Mouse (Mus musculus): ENCODE measurements around the gene Eif2ak4. TPM values are rescaled to one million over a fixed set of nuclear protein-coding genes. Genes with fewer than 3 reads are reported as not detected.
A peak's percentile ranks its signal among the peaks of the same experiment; 100 is the strongest.

Gene Eif2ak4
- 5.2 and 6.2 TPM in 2 replicates for polyA plus RNA-seq (2015; fragmentation: Nextera tagmentation; extraction: Ambion mirVana)

GRCm38 (mm10) chr2:118388341-118389335 lies at the start of gene Eif2ak4:
Gene Eif2ak4 (plus strand): TSS chr2:118388618.
- Histone ChIP-seq H3K36me3 (ENCODE audit: insufficient read depth, low read length) (no peaks in the 10 kb centered on the region), H3K9ac (replicated peaks; ENCODE audit: low read depth) (peak within 1 kb of the TSS; percentile 86), H3K4me2 (replicated peaks; ENCODE audit: low read depth, low read length) (peak within 1 kb of the TSS; percentile 78), H3K9me3 (ENCODE audit: low read length) (no peaks in the 10 kb centered on the region), H3K27ac (ENCODE audit: low read length) (peak within 1 kb of the TSS; percentile 94), H3K27me3 (replicated peaks; ENCODE audit: insufficient read depth, low read length) (no peaks in the 10 kb centered on the region), H3K4me1 (ENCODE audit: insufficient read depth, low read depth, low read length) (no peaks in the 10 kb centered on the region), H3K4me3 (ENCODE audit: low read depth, low read length) (peak within 1 kb of the TSS; percentile 82)
- under 1% methylated on average over 58 of the region's 61 CpGs for WGBS
- ATAC-seq: peak; percentile 96
- peak; percentile 27; the same call in 1 of the 2 replicates for TF ChIP-seq CTCF (IDR thresholded peaks at IDR 0.05)
- no peak for TF ChIP-seq EP300 (IDR thresholded peaks at IDR 0.05)
- DNase-seq (ENCODE audit: low spot score): peak; percentile 100

GRCm38 (mm10) chr2:118341295-118341694 lies 47.1 kb upstream of the Eif2ak4 start:
- H3K4me1 ChIP-seq (ENCODE audit: insufficient read depth, low read depth, low read length): no peaks in the 10 kb centered on the region
- H3K4me3 ChIP-seq (ENCODE audit: low read depth, low read length): no peak overlapping the region
- ATAC-seq (peak; percentile 67), DNase-seq (ENCODE audit: low spot score) (peak; percentile 61)
- no peaks in the 10 kb centered on the region for H3K9me3 ChIP-seq (ENCODE audit: low read length)
- no peak overlapping the region for H3K9ac ChIP-seq (replicated peaks; ENCODE audit: low read depth)
- TF ChIP-seq EP300 (IDR thresholded peaks at IDR 0.05): no peak
- no peak overlapping the region for H3K4me2 ChIP-seq (replicated peaks; ENCODE audit: low read depth, low read length)
- no peak overlapping the region for H3K27ac ChIP-seq (ENCODE audit: low read length)
- no peaks in the 10 kb centered on the region for H3K36me3 ChIP-seq (ENCODE audit: insufficient read depth, low read length)
- H3K27me3 ChIP-seq (replicated peaks; ENCODE audit: insufficient read depth, low read length): no peaks in the 10 kb centered on the region
- 53% methylated on average over 7 of the region's 7 CpGs for WGBS

- DNase-seq (ENCODE audit: low spot score) (no peak), ATAC-seq (no peak)
- Histone ChIP-seq H3K4me2 (replicated peaks; ENCODE audit: low read depth, low read length) (no peak overlapping the region), H3K9ac (replicated peaks; ENCODE audit: low read depth) (no peak overlapping the region), H3K27me3 (replicated peaks; ENCODE audit: insufficient read depth, low read length) (no peaks in the 10 kb centered on the region), H3K4me3 (ENCODE audit: low read depth, low read length) (no peak overlapping the region), H3K27ac (ENCODE audit: low read length) (no peak overlapping the region), H3K36me3 (ENCODE audit: insufficient read depth, low read length) (no peaks in the 10 kb centered on the region), H3K9me3 (ENCODE audit: low read length) (no peaks in the 10 kb centered on the region), H3K4me1 (ENCODE audit: insufficient read depth, low read depth, low read length) (no peaks in the 10 kb centered on the region)
- 56% methylated on average over 3 of the region's 3 CpGs for WGBS
- no peak for TF ChIP-seq CTCF (IDR thresholded peaks at IDR 0.05)
These were observed 44.5 kb upstream of the Eif2ak4 start for GRCm38 (mm10) chr2:118343897-118344296.

GRCm38 (mm10) chr2:118345535-118345934 lies 42.9 kb upstream of the Eif2ak4 start:
- Histone ChIP-seq H3K36me3 (ENCODE audit: insufficient read depth, low read length) (no peaks in the 10 kb centered on the region), H3K4me2 (replicated peaks; ENCODE audit: low read depth, low read length) (no peak overlapping the region), H3K9me3 (ENCODE audit: low read length) (no peaks in the 10 kb centered on the region), H3K4me3 (ENCODE audit: low read depth, low read length) (no peak overlapping the region), H3K27ac (ENCODE audit: low read length) (no peak overlapping the region), H3K9ac (replicated peaks; ENCODE audit: low read depth) (no peak overlapping the region), H3K4me1 (ENCODE audit: insufficient read depth, low read depth, low read length) (no peaks in the 10 kb centered on the region), H3K27me3 (replicated peaks; ENCODE audit: insufficient read depth, low read length) (no peaks in the 10 kb centered on the region)
- no peak for ATAC-seq
- no peak for DNase-seq (ENCODE audit: low spot score)
- TF ChIP-seq CTCF (IDR thresholded peaks at IDR 0.05) (no peak), EP300 (IDR thresholded peaks at IDR 0.05) (no peak)
- WGBS: 73% methylated on average over 1 of the region's 1 CpGs

- Histone ChIP-seq H3K4me3 (ENCODE audit: low read depth, low read length) (no peak overlapping the region), H3K4me1 (ENCODE audit: insufficient read depth, low read depth, low read length) (no peaks in the 10 kb centered on the region), H3K27ac (ENCODE audit: low read length) (no peak overlapping the region), H3K9ac (replicated peaks; ENCODE audit: low read depth) (no peak overlapping the region), H3K36me3 (ENCODE audit: insufficient read depth, low read length) (no peaks in the 10 kb centered on the region), H3K27me3 (replicated peaks; ENCODE audit: insufficient read depth, low read length) (no peaks in the 10 kb centered on the region), H3K9me3 (ENCODE audit: low read length) (no peaks in the 10 kb centered on the region), H3K4me2 (replicated peaks; ENCODE audit: low read depth, low read length) (no peak overlapping the region)
- DNase-seq (ENCODE audit: low spot score) (no peak), ATAC-seq (no peak)
- WGBS: 43% methylated on average over 4 of the region's 4 CpGs
- TF ChIP-seq EP300 (IDR thresholded peaks at IDR 0.05): no peak
- no peak for TF ChIP-seq CTCF (IDR thresholded peaks at IDR 0.05)
These were observed 34.9 kb upstream of the Eif2ak4 start for GRCm38 (mm10) chr2:118353498-118353897.

- H3K36me3 ChIP-seq (ENCODE audit: insufficient read depth, low read length): no peaks in the 10 kb centered on the region
- ATAC-seq (no peak), DNase-seq (ENCODE audit: low spot score) (no peak)
- no peaks in the 10 kb centered on the region for H3K27me3 ChIP-seq (replicated peaks; ENCODE audit: insufficient read depth, low read length)
- no peak overlapping the region for H3K4me3 ChIP-seq (ENCODE audit: low read depth, low read length)
- no peak overlapping the region for H3K27ac ChIP-seq (ENCODE audit: low read length)
- no peaks in the 10 kb centered on the region for H3K4me1 ChIP-seq (ENCODE audit: insufficient read depth, low read depth, low read length)
- H3K9me3 ChIP-seq (ENCODE audit: low read length): no peaks in the 10 kb centered on the region
- H3K9ac ChIP-seq (replicated peaks; ENCODE audit: low read depth): no peak overlapping the region
- no peak overlapping the region for H3K4me2 ChIP-seq (replicated peaks; ENCODE audit: low read depth, low read length)
- no peak for TF ChIP-seq EP300 (IDR thresholded peaks at IDR 0.05)
- no peak for TF ChIP-seq CTCF (IDR thresholded peaks at IDR 0.05)
- 71% methylated on average over 4 of the region's 4 CpGs for WGBS
These were observed 34.5 kb upstream of the Eif2ak4 start for GRCm38 (mm10) chr2:118353916-118354403.
